Mouse (Mus musculus): ENCODE measurements around the gene Cox17. TPM values are rescaled to one million over a fixed set of nuclear protein-coding genes. Genes with fewer than 3 reads are reported as not detected.

Gene Cox17
- polyA plus RNA-seq, 1 experiment from 2014 or later: 337 TPM

GRCm38 (mm10) chr16:38350939-38351338 lies 4.1 kb downstream of the Cox17 start:
- Histone ChIP-seq H3K4me1 (ENCODE audit: control insufficient read depth in 2 of 2, insufficient read depth in 2 of 2, low read length in 2 of 2) (peaks cover 17 to 60% of the 10 kb centered on the region in 2 experiments), H3K9me3 (ENCODE audit: control insufficient read depth, low read length) (no peaks in the 10 kb centered on the region), H3K27me3 (ENCODE audit: control insufficient read depth, insufficient read depth, low read length) (no peaks in the 10 kb centered on the region), H3K4me3 (ENCODE audit: control insufficient read depth in 1 of 2, insufficient read depth in 1 of 2, low read depth in 1 of 2, low read length in 2 of 2) (no peak overlapping the region), H3K9ac (ENCODE audit: low read length) (peak overlapping the region; percentile 3; the same call in 1 of the 2 replicates), H3K4me2 (ENCODE audit: low read length) (peak overlapping the region; percentile 36), H3K36me3 (ENCODE audit: control insufficient read depth, insufficient read depth, low read length) (peaks cover 42% of the 10 kb centered on the region), H3K27ac (replicated peaks in 1 of 2; ENCODE audit: control insufficient read depth in 1 of 2, insufficient read depth in 1 of 2, low read depth in 2 of 2, low read length in 2 of 2) (peak overlapping the region; percentile 85)
- ATAC-seq (ENCODE audit: insufficient number of reproducible peaks, insufficient read depth, low FRiP score, low read depth): no peak
- 27% methylated on average over 6 of the region's 6 CpGs for WGBS

GRCm38 (mm10) chr16:38352031-38352430 lies 5.2 kb downstream of the Cox17 start:
- Histone ChIP-seq H3K9me3 (ENCODE audit: control insufficient read depth, low read length) (no peaks in the 10 kb centered on the region), H3K27me3 (ENCODE audit: control insufficient read depth, insufficient read depth, low read length) (no peaks in the 10 kb centered on the region), H3K27ac (replicated peaks in 1 of 2; ENCODE audit: control insufficient read depth in 1 of 2, insufficient read depth in 1 of 2, low read depth in 2 of 2, low read length in 2 of 2) (peak overlapping the region; percentile 60 to 85), H3K4me1 (ENCODE audit: control insufficient read depth in 2 of 2, insufficient read depth in 2 of 2, low read length in 2 of 2) (peaks cover 19 to 56% of the 10 kb centered on the region in 2 experiments), H3K4me2 (ENCODE audit: low read length) (peak overlapping the region; percentile 37), H3K4me3 (ENCODE audit: control insufficient read depth in 1 of 2, insufficient read depth in 1 of 2, low read depth in 1 of 2, low read length in 2 of 2) (no peak overlapping the region), H3K36me3 (ENCODE audit: control insufficient read depth, insufficient read depth, low read length) (peaks cover 47% of the 10 kb centered on the region), H3K9ac (ENCODE audit: low read length) (peak overlapping the region; percentile 57)
- ATAC-seq (ENCODE audit: insufficient number of reproducible peaks, insufficient read depth, low FRiP score, low read depth): no peak
- WGBS: 33% methylated on average over 7 of the region's 7 CpGs

- H3K9me3 ChIP-seq (ENCODE audit: control insufficient read depth, low read length): no peaks in the 10 kb centered on the region
- H3K4me2 ChIP-seq (ENCODE audit: low read length): no peak overlapping the region
- H3K27me3 ChIP-seq (ENCODE audit: control insufficient read depth, insufficient read depth, low read length): no peaks in the 10 kb centered on the region
- no peak overlapping the region for H3K9ac ChIP-seq (ENCODE audit: low read length)
- peaks cover 47% of the 10 kb centered on the region for H3K36me3 ChIP-seq (ENCODE audit: control insufficient read depth, insufficient read depth, low read length)
- peaks cover 19 to 51% of the 10 kb centered on the region in 2 experiments for H3K4me1 ChIP-seq (ENCODE audit: control insufficient read depth in 2 of 2, insufficient read depth in 2 of 2, low read length in 2 of 2)
- no peak overlapping the region for H3K27ac ChIP-seq (replicated peaks in 1 of 2; ENCODE audit: control insufficient read depth in 1 of 2, insufficient read depth in 1 of 2, low read depth in 2 of 2, low read length in 2 of 2)
- ATAC-seq (ENCODE audit: insufficient number of reproducible peaks, insufficient read depth, low FRiP score, low read depth): no peak
- H3K4me3 ChIP-seq (ENCODE audit: control insufficient read depth in 1 of 2, insufficient read depth in 1 of 2, low read depth in 1 of 2, low read length in 2 of 2): no peak overlapping the region
Measured at GRCm38 (mm10) chr16:38352851-38353250, 6.1 kb downstream of the Cox17 start.

DNA sequence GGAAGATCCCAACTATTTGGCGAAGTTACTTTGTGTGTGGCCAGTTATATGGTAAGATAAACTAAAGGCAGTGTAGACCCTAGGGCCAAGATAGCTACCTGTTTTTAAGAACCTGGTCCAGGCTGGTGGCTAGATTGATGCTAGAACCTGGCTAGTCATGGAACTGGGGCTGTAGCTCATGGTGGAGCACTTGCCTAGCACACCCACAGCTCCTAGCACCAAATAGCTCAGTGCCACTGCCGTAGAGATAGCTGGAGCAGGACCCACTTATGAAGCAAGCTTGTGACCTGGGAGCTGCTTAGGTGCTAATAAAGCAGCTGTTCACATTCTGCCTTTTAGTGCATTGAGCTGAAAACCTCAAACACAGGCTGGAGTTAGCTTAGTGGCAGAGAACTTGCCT lies 6.9 kb downstream of the Cox17 start:
- Histone ChIP-seq H3K27ac (replicated peaks in 1 of 2; ENCODE audit: control insufficient read depth in 1 of 2, insufficient read depth in 1 of 2, low read depth in 2 of 2, low read length in 2 of 2) (0 out of 4 replicates have a peak overlapping the region, but pooled peaks have one; percentile 11 to 27), H3K9ac (ENCODE audit: low read length) (no peak overlapping the region), H3K27me3 (ENCODE audit: control insufficient read depth, insufficient read depth, low read length) (no peaks in the 10 kb centered on the region), H3K4me2 (ENCODE audit: low read length) (no peak overlapping the region), H3K9me3 (ENCODE audit: control insufficient read depth, low read length) (no peaks in the 10 kb centered on the region), H3K4me3 (ENCODE audit: control insufficient read depth in 1 of 2, insufficient read depth in 1 of 2, low read depth in 1 of 2, low read length in 2 of 2) (no peak overlapping the region), H3K36me3 (ENCODE audit: control insufficient read depth, insufficient read depth, low read length) (peaks cover 47% of the 10 kb centered on the region), H3K4me1 (ENCODE audit: control insufficient read depth in 2 of 2, insufficient read depth in 2 of 2, low read length in 2 of 2) (peaks cover 19 to 44% of the 10 kb centered on the region in 2 experiments)
- no peak for ATAC-seq (ENCODE audit: insufficient number of reproducible peaks, insufficient read depth, low FRiP score, low read depth)
- WGBS: 65% methylated on average over 2 of the region's 2 CpGs

DNA sequence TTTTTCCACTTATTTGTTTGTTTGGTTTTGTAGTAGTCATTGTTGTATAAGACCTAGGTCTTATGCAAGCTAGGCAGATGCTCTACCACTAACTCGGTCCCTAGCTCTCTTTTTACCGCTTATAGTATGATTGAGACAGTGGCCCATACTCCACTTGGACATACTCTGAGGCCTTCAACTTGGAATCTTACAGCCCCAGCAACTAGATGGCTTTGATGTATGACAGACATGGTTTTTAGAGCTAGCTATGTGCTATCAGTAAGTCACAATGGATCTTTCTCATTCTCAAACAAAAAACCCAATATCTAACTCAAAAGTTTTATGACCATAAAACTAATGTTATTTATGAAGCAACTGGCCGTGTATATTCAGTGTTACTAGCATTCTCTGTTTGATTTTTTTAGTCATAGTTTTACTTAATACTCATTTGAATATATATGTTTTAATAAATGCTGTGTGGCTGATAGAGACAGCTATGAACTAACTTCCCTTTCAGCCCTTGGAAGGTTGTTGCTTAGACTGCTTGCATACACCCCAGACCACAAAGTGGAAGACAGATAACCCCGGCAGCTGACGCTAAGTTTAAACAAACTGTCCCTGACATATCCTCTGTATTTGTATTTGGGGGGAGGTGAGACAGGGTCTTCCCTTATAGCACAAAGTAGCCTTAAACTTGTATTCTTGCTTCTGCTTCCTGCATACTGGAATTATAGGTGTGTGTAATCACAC lies 7.6 kb downstream of the Cox17 start:
- no peak for ATAC-seq (ENCODE audit: insufficient number of reproducible peaks, insufficient read depth, low FRiP score, low read depth)
- 61% methylated on average over 5 of the region's 5 CpGs for WGBS
- Histone ChIP-seq H3K4me1 (ENCODE audit: control insufficient read depth in 2 of 2, insufficient read depth in 2 of 2, low read length in 2 of 2) (peaks cover 19 to 47% of the 10 kb centered on the region in 2 experiments), H3K4me2 (ENCODE audit: low read length) (no peak overlapping the region), H3K9me3 (ENCODE audit: control insufficient read depth, low read length) (no peaks in the 10 kb centered on the region), H3K27ac (replicated peaks in 1 of 2; ENCODE audit: control insufficient read depth in 1 of 2, insufficient read depth in 1 of 2, low read depth in 2 of 2, low read length in 2 of 2) (no peak overlapping the region), H3K36me3 (ENCODE audit: control insufficient read depth, insufficient read depth, low read length) (peaks cover 41% of the 10 kb centered on the region), H3K9ac (ENCODE audit: low read length) (no peak overlapping the region), H3K4me3 (ENCODE audit: control insufficient read depth in 1 of 2, insufficient read depth in 1 of 2, low read depth in 1 of 2, low read length in 2 of 2) (no peak overlapping the region), H3K27me3 (ENCODE audit: control insufficient read depth, insufficient read depth, low read length) (no peaks in the 10 kb centered on the region)

DNA sequence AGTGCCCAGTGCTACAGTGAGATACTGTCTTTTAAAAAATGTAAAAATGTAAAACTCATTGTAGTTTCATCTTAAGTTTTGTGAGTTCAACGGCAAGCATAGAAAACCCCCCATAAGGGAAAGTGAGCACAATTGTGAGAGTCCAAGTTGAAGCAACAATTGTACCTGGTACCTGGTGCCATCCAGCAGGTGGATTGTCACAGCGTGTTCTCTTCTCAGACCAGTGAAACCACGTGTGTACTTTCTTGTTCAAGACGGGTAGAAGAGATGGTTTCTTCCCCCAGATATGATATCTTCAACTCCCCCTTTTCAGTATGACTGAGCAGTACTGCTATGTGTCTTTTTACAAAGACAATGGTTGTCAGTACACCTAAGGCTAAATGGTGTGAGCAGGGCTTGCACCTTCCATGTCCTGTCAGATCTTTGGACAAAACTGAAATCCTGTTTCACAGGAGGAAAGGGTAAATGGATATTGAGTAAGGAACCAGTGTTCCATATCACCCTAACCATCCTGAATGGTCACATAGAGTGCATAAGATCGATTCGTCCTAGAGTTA lies 11.5 kb downstream of the Cox17 start:
- H3K27me3 ChIP-seq (ENCODE audit: control insufficient read depth, insufficient read depth, low read length): no peaks in the 10 kb centered on the region
- H3K4me3 ChIP-seq (ENCODE audit: control insufficient read depth in 1 of 2, insufficient read depth in 1 of 2, low read depth in 1 of 2, low read length in 2 of 2): no peak overlapping the region
- no peak for ATAC-seq (ENCODE audit: insufficient number of reproducible peaks, insufficient read depth, low FRiP score, low read depth)
- peaks cover 25 to 45% of the 10 kb centered on the region in 2 experiments for H3K4me1 ChIP-seq (ENCODE audit: control insufficient read depth in 2 of 2, insufficient read depth in 2 of 2, low read length in 2 of 2)
- no peak overlapping the region for H3K9ac ChIP-seq (ENCODE audit: low read length)
- H3K36me3 ChIP-seq (ENCODE audit: control insufficient read depth, insufficient read depth, low read length): peaks cover 10% of the 10 kb centered on the region
- H3K4me2 ChIP-seq (ENCODE audit: low read length): no peak overlapping the region
- 90% methylated on average over 6 of the region's 6 CpGs for WGBS
- no peak overlapping the region for H3K27ac ChIP-seq (replicated peaks in 1 of 2; ENCODE audit: control insufficient read depth in 1 of 2, insufficient read depth in 1 of 2, low read depth in 2 of 2, low read length in 2 of 2)
- no peaks in the 10 kb centered on the region for H3K9me3 ChIP-seq (ENCODE audit: control insufficient read depth, low read length)

GRCm38 (mm10) chr16:38359241-38359640 lies 12.4 kb downstream of the Cox17 start:
- H3K9ac ChIP-seq (ENCODE audit: low read length): no peak overlapping the region
- peaks cover 6% of the 10 kb centered on the region for H3K36me3 ChIP-seq (ENCODE audit: control insufficient read depth, insufficient read depth, low read length)
- H3K9me3 ChIP-seq (ENCODE audit: control insufficient read depth, low read length): no peaks in the 10 kb centered on the region
- no peak overlapping the region for H3K4me2 ChIP-seq (ENCODE audit: low read length)
- 67% methylated on average over 2 of the region's 2 CpGs for WGBS
- H3K4me1 ChIP-seq (ENCODE audit: control insufficient read depth in 2 of 2, insufficient read depth in 2 of 2, low read length in 2 of 2): peaks cover 23 to 43% of the 10 kb centered on the region in 2 experiments
- no peak overlapping the region for H3K27ac ChIP-seq (replicated peaks in 1 of 2; ENCODE audit: control insufficient read depth in 1 of 2, insufficient read depth in 1 of 2, low read depth in 2 of 2, low read length in 2 of 2)
- H3K4me3 ChIP-seq (ENCODE audit: control insufficient read depth in 1 of 2, insufficient read depth in 1 of 2, low read depth in 1 of 2, low read length in 2 of 2): no peak overlapping the region
- no peaks in the 10 kb centered on the region for H3K27me3 ChIP-seq (ENCODE audit: control insufficient read depth, insufficient read depth, low read length)
- no peak for ATAC-seq (ENCODE audit: insufficient number of reproducible peaks, insufficient read depth, low FRiP score, low read depth)
